Mouse (Mus musculus): Measurements from ENCODE around the gene Vti1b. TPM values are rescaled to one million over a fixed set of nuclear protein-coding genes. Genes with fewer than 3 reads are reported as not detected.

The Vti1b gene
- 80.5 and 83.7 TPM in 2 replicates for polyA plus RNA-seq (2015; fragmentation: Nextera tagmentation; extraction: Ambion mirVana)

- Histone ChIP-seq H3K27ac (ENCODE audit: low read length) (peak within 1 kb of the TSS; percentile 95), H3K9me3 (ENCODE audit: control insufficient read depth, low read length) (no peaks in the 10 kb centered on the region), H3K9ac (ENCODE audit: low read length) (peak within 1 kb of the TSS; percentile 81), H3K4me1 (replicated peaks; ENCODE audit: control insufficient read depth, insufficient read depth, low read length) (peaks cover 6% of the 10 kb centered on the region), H3K4me3 (ENCODE audit: low read length) (peak within 1 kb of the TSS; percentile 83), H3K27me3 (ENCODE audit: control insufficient read depth, insufficient read depth, low read depth, low read length) (no peaks in the 10 kb centered on the region), H3K4me2 (ENCODE audit: low read depth, low read length) (peak within 1 kb of the TSS; percentile 79), H3K36me3 (ENCODE audit: control insufficient read depth, insufficient read depth, low read length) (peaks cover 4% of the 10 kb centered on the region; the same call in 1 of the 2 replicates)
- under 1% methylated on average over 72 of the region's 73 CpGs for WGBS
- ATAC-seq (ENCODE audit: low read depth): peak; percentile 98
These were observed at the start of gene Vti1b for GRCm38 (mm10) chr12:79172019-79172941. Gene Vti1b, minus strand, starts transcription at chr12:79172667.

GRCm38 (mm10) chr12:79217511-79217910, 45.0 kb upstream of the Vti1b start:
- Histone ChIP-seq H3K9me3 (ENCODE audit: control insufficient read depth, low read length) (no peaks in the 10 kb centered on the region), H3K4me1 (replicated peaks; ENCODE audit: control insufficient read depth, insufficient read depth, low read length) (no peaks in the 10 kb centered on the region), H3K9ac (ENCODE audit: low read length) (no peak overlapping the region), H3K27me3 (ENCODE audit: control insufficient read depth, insufficient read depth, low read depth, low read length) (no peaks in the 10 kb centered on the region), H3K4me3 (ENCODE audit: low read length) (no peak overlapping the region), H3K27ac (ENCODE audit: low read length) (no peak overlapping the region), H3K36me3 (ENCODE audit: control insufficient read depth, insufficient read depth, low read length) (no peaks in the 10 kb centered on the region), H3K4me2 (ENCODE audit: low read depth, low read length) (no peak overlapping the region)
- 55% methylated on average over 5 of the region's 5 CpGs for WGBS
- no peak for ATAC-seq (ENCODE audit: low read depth)

DNA sequence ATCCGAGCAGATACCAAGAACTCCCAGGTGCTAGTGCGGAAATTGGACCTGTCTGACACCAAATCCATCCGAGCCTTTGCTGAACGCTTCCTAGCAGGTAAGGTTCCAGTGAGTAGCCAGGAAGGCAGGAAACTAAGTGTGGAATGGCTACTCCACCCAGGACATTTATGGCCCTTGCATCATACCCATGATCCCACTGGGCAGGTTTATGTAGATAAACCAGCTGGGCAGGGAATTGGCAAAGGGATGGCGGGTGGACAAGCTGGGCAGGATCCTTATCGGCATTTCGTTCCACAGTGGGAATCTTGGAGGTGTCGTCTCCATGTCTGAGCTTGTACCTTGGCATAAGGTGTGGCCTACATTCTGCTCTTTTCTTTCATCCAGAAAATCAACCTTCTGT, 39.0 kb upstream of the Vti1b start:
- no peaks in the 10 kb centered on the region for H3K27me3 ChIP-seq (ENCODE audit: control insufficient read depth, insufficient read depth, low read depth, low read length)
- H3K9me3 ChIP-seq (ENCODE audit: control insufficient read depth, low read length): no peaks in the 10 kb centered on the region
- H3K9ac ChIP-seq (ENCODE audit: low read length): no peak overlapping the region
- H3K4me3 ChIP-seq (ENCODE audit: low read length): no peak overlapping the region
- no peak overlapping the region for H3K4me2 ChIP-seq (ENCODE audit: low read depth, low read length)
- no peak for ATAC-seq (ENCODE audit: low read depth)
- whole genome bisulfite sequencing: 78% methylated on average over 8 of the region's 8 CpGs
- H3K27ac ChIP-seq (ENCODE audit: low read length): no peak overlapping the region
- H3K36me3 ChIP-seq (ENCODE audit: control insufficient read depth, insufficient read depth, low read length): no peaks in the 10 kb centered on the region
- H3K4me1 ChIP-seq (replicated peaks; ENCODE audit: control insufficient read depth, insufficient read depth, low read length): peaks cover 6% of the 10 kb centered on the region; the same call in 1 of the 2 replicates

GRCm38 (mm10) chr12:79208703-79209464, 36.4 kb upstream of the Vti1b start, which contains the start of gene Rdh12:
Gene Rdh12, plus strand, starts transcription at chr12:79208914.
- H3K4me2 ChIP-seq (ENCODE audit: low read depth, low read length): peak within 1 kb of the TSS; percentile 70
- H3K27ac ChIP-seq (ENCODE audit: low read length): no peak within 1 kb of the TSS
- peak within 1 kb of the TSS; percentile 55 for H3K9ac ChIP-seq (ENCODE audit: low read length)
- H3K4me1 ChIP-seq (replicated peaks; ENCODE audit: control insufficient read depth, insufficient read depth, low read length): peaks cover 6% of the 10 kb centered on the region; the same call in 1 of the 2 replicates
- H3K9me3 ChIP-seq (ENCODE audit: control insufficient read depth, low read length): no peaks in the 10 kb centered on the region
- no peaks in the 10 kb centered on the region for H3K36me3 ChIP-seq (ENCODE audit: control insufficient read depth, insufficient read depth, low read length)
- H3K4me3 ChIP-seq (ENCODE audit: low read length): peak within 1 kb of the TSS; percentile 45
- no peaks in the 10 kb centered on the region for H3K27me3 ChIP-seq (ENCODE audit: control insufficient read depth, insufficient read depth, low read depth, low read length)
- WGBS: 3% methylated on average over 13 of the region's 13 CpGs
- peak; percentile 83 for ATAC-seq (ENCODE audit: low read depth)

DNA sequence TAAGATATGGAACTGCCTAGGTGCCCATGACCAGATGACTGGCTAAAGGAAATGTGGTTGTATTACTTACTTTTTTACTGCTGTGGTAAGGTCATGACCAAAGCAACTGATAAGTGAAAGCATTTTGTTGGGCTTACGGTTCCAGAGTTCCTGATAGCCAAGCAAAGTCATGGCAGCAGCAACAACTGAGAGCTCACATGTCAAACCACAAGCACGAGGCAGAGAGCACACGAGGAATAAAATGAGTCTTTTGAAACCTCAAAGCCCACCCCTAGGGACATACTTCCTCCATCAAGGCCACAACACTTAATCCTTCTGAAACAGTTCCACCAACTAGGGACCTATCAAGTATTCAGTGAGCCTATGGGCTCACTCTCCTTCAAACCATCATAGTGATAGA, 29.4 kb upstream of the Vti1b start:
- 67% methylated on average over 3 of the region's 3 CpGs for WGBS
- no peaks in the 10 kb centered on the region for H3K9me3 ChIP-seq (ENCODE audit: control insufficient read depth, low read length)
- no peaks in the 10 kb centered on the region for H3K36me3 ChIP-seq (ENCODE audit: control insufficient read depth, insufficient read depth, low read length)
- no peaks in the 10 kb centered on the region for H3K4me1 ChIP-seq (replicated peaks; ENCODE audit: control insufficient read depth, insufficient read depth, low read length)
- H3K4me3 ChIP-seq (ENCODE audit: low read length): no peak overlapping the region
- no peak overlapping the region for H3K27ac ChIP-seq (ENCODE audit: low read length)
- no peak for ATAC-seq (ENCODE audit: low read depth)
- H3K4me2 ChIP-seq (ENCODE audit: low read depth, low read length): no peak overlapping the region
- H3K27me3 ChIP-seq (ENCODE audit: control insufficient read depth, insufficient read depth, low read depth, low read length): no peaks in the 10 kb centered on the region
- no peak overlapping the region for H3K9ac ChIP-seq (ENCODE audit: low read length)

- WGBS: 80% methylated on average over 5 of the region's 5 CpGs
- ATAC-seq (ENCODE audit: low read depth): no peak
- H3K4me1 ChIP-seq (replicated peaks; ENCODE audit: control insufficient read depth, insufficient read depth, low read length): no peaks in the 10 kb centered on the region
- H3K9ac ChIP-seq (ENCODE audit: low read length): no peak overlapping the region
- no peaks in the 10 kb centered on the region for H3K36me3 ChIP-seq (ENCODE audit: control insufficient read depth, insufficient read depth, low read length)
- no peaks in the 10 kb centered on the region for H3K9me3 ChIP-seq (ENCODE audit: control insufficient read depth, low read length)
- H3K4me3 ChIP-seq (ENCODE audit: low read length): no peak overlapping the region
- H3K27me3 ChIP-seq (ENCODE audit: control insufficient read depth, insufficient read depth, low read depth, low read length): no peaks in the 10 kb centered on the region
- no peak overlapping the region for H3K27ac ChIP-seq (ENCODE audit: low read length)
- no peak overlapping the region for H3K4me2 ChIP-seq (ENCODE audit: low read depth, low read length)
These were observed 24.6 kb upstream of the Vti1b start for GRCm38 (mm10) chr12:79197105-79197504.

DNA sequence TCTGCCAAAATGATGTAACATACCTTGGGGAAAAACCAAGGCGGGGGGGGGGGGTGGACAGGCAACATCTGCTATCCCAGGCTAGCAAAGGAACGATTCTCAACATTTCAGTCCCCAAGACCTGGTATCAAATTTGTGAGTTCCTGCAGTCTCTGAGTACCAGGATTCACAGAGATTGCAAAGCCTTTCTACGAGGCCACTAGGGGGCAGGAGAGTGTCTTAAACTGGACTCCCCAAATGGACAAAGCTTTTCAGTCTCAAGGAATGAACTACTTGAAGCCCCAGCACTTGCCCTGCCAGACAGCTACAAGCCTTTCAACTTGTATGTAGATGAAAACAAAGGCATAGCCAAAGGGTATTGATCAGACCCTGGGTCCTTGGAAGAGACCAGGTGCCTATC, 21.0 kb upstream of the Vti1b start:
- Histone ChIP-seq H3K27me3 (ENCODE audit: control insufficient read depth, insufficient read depth, low read depth, low read length) (no peaks in the 10 kb centered on the region), H3K4me3 (ENCODE audit: low read length) (no peak overlapping the region), H3K9me3 (ENCODE audit: control insufficient read depth, low read length) (no peaks in the 10 kb centered on the region), H3K9ac (ENCODE audit: low read length) (no peak overlapping the region), H3K36me3 (ENCODE audit: control insufficient read depth, insufficient read depth, low read length) (no peaks in the 10 kb centered on the region), H3K4me1 (replicated peaks; ENCODE audit: control insufficient read depth, insufficient read depth, low read length) (peaks cover 9% of the 10 kb centered on the region; the same call in 1 of the 2 replicates), H3K27ac (ENCODE audit: low read length) (no peak overlapping the region), H3K4me2 (ENCODE audit: low read depth, low read length) (no peak overlapping the region)
- ATAC-seq (ENCODE audit: low read depth): 0 out of 2 replicates have a peak, but pooled peaks have one; percentile 22
- 3% methylated on average over 3 of the region's 3 CpGs for WGBS

- no peaks in the 10 kb centered on the region for H3K9me3 ChIP-seq (ENCODE audit: control insufficient read depth, low read length)
- H3K27ac ChIP-seq (ENCODE audit: low read length): peak within 1 kb of the TSS; percentile 3
- peak within 1 kb of the TSS; percentile 70 for H3K9ac ChIP-seq (ENCODE audit: low read length)
- H3K27me3 ChIP-seq (ENCODE audit: control insufficient read depth, insufficient read depth, low read depth, low read length): no peaks in the 10 kb centered on the region
- WGBS: 53% methylated on average over 6 of the region's 6 CpGs
- H3K4me3 ChIP-seq (ENCODE audit: low read length): peak within 1 kb of the TSS; percentile 63
- H3K4me2 ChIP-seq (ENCODE audit: low read depth, low read length): peak within 1 kb of the TSS; percentile 72
- H3K4me1 ChIP-seq (replicated peaks; ENCODE audit: control insufficient read depth, insufficient read depth, low read length): peaks cover 9% of the 10 kb centered on the region; the same call in 1 of the 2 replicates
- no peak for ATAC-seq (ENCODE audit: low read depth)
- no peaks in the 10 kb centered on the region for H3K36me3 ChIP-seq (ENCODE audit: control insufficient read depth, insufficient read depth, low read length)
These were observed 19.7 kb upstream of the Vti1b start, which contains the start of gene Rdh11 for GRCm38 (mm10) chr12:79192193-79192592. Gene Rdh11, minus strand, starts transcription at chr12:79192293.

- Histone ChIP-seq H3K4me2 (ENCODE audit: low read depth, low read length) (peak overlapping the region; percentile 72), H3K9me3 (ENCODE audit: control insufficient read depth, low read length) (no peaks in the 10 kb centered on the region), H3K9ac (ENCODE audit: low read length) (peak overlapping the region; percentile 70), H3K4me1 (replicated peaks; ENCODE audit: control insufficient read depth, insufficient read depth, low read length) (peaks cover 9% of the 10 kb centered on the region; the same call in 1 of the 2 replicates), H3K27me3 (ENCODE audit: control insufficient read depth, insufficient read depth, low read depth, low read length) (no peaks in the 10 kb centered on the region), H3K27ac (ENCODE audit: low read length) (peak overlapping the region; percentile 3), H3K4me3 (ENCODE audit: low read length) (peak overlapping the region; percentile 63), H3K36me3 (ENCODE audit: control insufficient read depth, insufficient read depth, low read length) (no peaks in the 10 kb centered on the region)
- peak; percentile 90 for ATAC-seq (ENCODE audit: low read depth)
- WGBS: 5% methylated on average over 14 of the region's 14 CpGs
These were observed 19.2 kb upstream of the Vti1b start for GRCm38 (mm10) chr12:79191701-79192100.

Measured in lung, embryonic 16.5 days (tissue).